Mouse (Mus musculus) cerebellum, adult 18-20 months (tissue): ENCODE results near the gene Eef1a1.

Experiments used
- DNase-seq, 2 experiments: peaks; one replicate each; pipeline ENCODE4 v3.0.0; 2021

Gene Eef1a1

DNA sequence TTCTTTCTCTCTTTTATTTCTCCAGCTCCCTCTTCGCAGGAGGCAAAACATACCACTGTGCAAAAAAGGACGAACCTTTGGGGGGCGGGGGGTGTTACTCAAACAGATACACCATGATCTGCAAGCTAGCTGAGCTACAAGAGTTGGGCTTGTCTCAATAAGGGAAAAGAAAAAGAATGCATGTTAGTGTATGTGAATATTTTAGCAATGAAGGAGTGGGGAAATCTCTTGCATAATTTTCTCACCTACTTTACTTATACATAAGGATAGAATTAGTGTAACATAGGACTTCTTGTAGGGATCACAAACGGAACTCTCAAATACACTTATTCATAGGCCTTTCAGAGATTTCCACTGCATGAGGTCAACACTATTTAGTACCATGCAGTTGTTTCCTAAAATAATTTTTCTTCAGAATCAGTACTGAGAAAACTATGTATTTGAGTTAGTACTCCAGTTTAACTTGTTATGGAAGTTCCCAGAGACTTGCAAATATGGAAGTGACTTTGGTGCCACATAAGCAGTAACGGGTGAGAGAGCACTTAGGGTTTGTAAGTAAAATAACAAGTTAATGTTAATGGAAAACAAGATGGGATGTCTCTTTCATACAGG lies 14.1 kb downstream of the Eef1a1 start:
- DNase-seq, result no peak

DNA sequence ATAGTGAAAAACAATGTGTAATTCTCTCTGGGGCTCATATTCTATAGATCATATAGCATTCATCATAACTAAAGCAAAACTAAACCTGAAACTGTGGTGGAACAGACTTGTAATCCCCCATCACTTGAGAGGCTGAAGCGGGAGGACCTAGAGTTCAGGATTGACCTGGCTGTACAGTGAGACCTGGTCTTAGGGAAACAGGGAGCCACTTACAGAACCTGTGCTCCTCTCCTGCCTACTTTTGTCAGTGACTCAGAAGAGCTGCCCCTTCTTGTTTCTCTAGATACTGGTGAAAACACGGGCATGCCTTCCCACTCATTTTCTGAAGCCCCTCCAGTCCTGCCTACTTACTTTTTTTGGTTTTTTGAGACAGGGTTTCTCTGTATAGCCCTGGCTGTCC lies 14.7 kb downstream of the Eef1a1 start:
- DNase-seq, result no peak

DNA sequence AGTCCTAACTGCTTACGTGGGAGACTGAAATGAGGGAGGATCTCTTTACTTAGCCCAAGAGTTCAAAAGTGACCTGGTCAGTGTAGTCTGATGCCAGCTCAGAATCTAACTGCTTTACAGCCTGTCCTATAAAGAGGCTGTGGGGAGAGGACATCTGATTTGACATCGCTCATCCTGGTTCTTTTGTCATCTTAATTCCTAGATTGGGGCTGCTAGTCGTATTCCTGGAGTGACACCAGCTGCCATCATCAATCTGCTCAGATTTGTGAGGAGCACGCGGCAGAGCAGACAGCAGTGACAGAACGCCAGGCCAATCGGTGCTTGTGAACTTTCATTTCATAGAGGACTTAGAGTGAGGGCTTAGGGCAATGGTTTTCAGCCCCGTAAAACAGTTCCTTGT lies 15.4 kb downstream of the Eef1a1 start:
- no peak for DNase-seq

DNA sequence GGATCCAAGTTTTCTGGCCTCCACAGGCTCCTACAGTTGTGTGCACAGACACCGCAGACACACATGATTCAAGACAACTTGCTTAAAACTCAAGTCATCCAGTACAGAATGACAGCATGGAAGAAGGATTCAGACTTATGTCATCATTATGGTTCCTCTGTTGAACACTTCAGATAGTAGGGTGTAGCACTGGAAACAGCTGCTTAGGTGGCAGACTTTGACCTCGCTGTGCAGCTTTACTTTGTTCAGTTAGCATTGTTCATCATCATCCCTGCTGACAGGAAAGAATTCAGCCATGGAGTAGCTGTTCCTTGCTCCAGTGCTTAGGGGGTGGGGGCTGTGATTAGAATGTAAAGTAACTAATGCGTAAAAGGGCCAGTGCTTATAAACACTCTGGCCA lies 23.2 kb downstream of the Eef1a1 start:
- DNase-seq, result no peak

DNA sequence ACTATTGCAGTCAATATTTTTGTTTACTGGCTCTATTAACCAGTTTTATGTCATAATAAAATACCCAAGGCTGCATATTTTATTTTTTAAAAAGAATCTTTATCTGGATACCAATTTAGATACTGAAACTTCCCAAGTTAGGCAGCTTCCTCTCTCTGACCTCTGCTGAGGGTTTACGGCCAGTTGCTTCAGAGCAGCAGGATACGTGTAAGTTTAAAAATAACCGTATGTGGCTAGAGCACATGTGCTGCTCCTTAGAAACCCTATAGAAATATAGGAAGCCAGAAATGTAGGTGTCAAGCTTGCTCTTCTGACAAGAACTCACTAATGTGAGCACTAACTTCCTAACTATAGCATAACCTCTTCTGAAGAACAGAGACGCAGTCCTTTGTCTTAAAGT lies 25.6 kb downstream of the Eef1a1 start:
- no peak for DNase-seq

DNA sequence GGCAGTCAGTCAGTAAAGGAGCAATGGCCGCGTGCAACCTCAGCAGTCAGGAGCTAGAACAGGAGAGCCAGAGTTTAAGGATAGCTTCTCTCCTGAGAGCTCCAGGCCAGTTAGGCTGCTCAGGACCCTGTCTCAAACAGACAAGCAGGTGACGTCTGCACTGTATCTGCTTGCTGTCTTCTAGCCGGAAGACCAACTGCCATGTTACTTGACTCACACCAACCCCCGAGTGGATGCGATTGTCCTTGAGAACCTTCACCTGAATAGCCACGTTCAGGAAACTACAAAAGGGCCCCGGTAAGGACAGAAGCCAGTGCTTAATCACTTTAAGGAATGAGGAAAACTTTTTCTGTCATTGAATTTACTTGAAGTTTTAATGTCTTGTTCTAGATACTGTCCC lies 31.9 kb downstream of the Eef1a1 start:
- no peak for DNase-seq

DNA sequence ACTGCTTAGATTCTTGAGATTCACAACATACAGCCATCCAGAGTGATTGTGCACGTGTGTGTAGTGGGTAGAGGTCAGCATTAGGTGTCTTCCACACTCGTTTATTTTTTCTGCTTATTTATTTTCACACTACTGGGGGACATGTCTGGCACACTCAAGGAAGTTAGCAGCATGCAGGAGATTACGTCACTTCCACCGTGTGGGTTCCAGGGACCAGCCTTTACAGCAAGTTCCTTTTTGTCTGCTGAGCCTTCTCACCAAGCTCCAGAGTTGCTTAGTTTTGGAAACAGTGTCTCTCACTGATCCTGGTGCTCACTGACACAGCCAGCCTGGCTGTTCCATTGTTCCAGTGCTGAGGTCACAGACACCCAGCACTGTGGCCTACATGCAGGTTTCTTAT lies 37.6 kb downstream of the Eef1a1 start:
- no peak for DNase-seq

DNA sequence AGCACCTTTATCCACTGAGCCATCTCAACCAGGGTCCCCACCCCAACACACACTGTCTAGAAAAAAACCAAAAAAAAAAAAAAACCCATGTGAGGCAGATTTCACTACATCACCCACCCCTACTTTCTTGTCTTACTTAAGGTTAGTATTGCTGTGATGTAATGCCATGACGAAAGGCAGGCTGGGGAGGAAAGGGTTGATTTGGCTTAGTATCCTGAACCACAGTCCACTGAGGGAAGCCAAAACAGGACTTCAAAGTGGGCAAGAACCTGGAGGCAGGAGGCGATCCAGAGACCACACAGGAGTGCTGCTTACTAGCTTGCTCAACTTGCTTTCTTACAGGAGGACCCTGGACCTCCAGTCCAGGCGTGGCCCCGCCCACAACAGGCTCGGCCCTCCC lies 38.5 kb downstream of the Eef1a1 start:
- no peak for DNase-seq

DNA sequence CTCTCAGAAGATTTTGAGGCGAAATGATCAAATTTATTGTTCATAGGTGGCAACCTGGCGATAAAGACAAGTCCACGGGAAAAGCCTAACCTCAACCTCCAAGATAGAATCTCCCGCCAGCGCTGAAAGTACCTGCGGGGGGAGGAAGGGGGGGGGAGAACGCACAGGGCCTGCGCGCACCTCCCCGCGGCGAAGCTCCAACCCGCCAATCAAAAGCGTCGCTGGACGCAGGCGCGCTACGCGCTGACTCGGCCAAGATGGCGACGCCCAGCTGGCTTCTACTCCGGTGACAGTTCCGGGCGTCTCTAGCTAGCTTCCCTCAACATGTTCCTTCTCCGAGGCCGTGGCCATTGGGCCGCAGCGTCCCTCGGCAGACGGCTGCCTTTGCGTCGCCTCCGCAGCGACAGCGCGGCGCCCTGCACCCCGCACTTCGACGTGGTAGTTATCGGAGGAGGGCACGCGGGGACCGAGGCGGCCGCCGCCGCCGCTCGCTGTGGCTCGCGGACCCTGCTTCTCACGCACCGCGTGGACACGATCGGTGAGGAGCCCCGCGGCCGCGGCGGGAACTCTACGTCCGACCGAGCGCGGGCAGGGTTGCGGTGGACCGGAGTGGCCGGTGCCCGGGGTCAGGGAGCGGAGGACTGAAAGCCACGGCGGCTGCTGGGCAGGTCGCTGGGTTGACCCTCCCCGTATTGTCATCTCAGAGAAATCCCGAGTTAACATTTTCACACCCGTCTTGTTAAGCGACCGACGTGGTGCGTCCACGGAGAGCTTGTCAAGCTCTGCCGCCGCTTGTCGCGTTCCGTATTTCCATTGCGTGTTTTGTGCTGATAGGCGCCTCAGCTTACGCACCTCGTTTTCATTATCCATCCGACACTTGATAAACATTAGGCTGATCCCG lies 40.7 kb downstream of the Eef1a1 start, which contains the start of the genes Mto1 and Gm17324:
Mto1 (plus strand) TSS at position 236 of the 901 bp plus-strand sequence.
Gm17324 (minus strand) TSS at position 814 of the 901 bp plus-strand sequence.
- DNase-seq, result peak; percentile 83 to 93

DNA sequence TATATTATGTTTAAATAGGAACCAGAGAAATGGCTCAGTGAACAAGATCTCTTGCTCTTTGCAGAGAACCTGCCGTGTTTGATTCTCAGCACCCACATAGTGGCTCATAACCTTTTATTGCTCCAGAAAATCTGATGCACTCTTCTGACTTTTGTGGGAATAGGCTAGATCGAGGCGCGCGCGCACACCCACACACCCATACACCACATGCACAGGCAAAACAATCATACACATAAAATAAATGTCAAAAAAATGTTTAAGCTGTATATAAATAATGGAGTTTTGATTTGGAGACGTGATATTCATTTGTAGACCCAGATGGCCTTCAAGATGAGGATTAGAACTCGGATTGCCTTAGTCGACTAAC lies 41.4 kb downstream of the Eef1a1 start:
- no peak for DNase-seq

DNA sequence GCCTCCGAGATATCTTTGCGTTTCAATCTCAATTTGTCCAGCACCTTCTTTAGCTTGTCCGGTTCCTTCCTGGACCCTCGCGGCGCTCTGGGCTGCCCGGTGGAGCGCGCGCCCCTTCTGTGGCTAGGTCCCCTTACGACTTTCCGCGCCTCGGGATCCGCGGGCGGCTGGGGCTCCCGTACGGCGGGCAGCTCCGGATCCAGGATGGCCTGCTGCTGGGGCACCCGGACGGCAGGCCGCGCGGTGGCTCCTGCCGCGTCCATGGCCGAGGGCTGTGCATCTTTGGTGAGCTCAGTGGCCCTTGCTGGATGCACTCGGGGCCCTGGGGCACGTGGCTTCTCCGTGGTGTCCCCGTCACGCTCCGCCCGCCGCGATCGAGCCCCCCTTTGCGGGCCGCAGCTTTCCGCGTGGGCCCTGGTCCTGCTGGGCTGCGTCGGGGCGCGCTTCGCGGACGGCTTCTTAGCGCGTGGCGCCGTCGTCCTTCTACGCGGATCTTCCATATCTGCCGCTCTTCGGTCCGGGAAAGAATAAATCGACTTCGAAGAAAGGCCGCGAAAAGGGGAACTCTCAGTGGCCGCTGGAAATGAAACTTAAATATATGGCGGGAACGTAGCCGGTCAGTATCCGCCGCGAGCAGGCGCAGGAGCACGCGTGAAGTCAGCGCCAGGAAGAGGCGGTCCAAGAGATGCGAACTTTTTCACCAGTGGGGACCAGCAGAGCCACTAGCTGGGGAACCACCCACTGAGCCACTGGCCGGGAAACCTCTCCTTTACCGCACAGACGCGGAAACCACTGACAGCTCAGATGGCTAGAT lies 46.2 kb downstream of the Eef1a1 start, which contains the start of gene Cgas:
Cgas (minus strand) TSS at position 659 of the 814 bp plus-strand sequence.
- DNase-seq, result no peak

DNA sequence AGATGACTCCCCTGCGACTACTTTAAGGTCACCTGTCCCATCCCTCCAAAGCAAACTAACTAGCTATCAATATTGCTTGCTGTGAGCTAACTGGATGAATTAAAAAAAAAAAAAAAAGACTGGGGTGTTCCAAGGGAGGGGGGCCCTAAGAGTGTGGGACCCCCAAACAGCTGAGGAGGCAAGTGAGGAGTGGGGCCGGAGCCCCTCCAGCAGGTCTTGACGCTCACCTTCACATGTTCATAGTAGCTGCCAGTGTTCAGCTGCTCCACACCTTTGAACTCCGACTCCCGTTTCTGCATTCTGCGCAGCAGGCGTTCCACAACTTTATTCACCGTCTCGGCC lies 46.7 kb downstream of the Eef1a1 start:
- DNase-seq, result no peak

DNA sequence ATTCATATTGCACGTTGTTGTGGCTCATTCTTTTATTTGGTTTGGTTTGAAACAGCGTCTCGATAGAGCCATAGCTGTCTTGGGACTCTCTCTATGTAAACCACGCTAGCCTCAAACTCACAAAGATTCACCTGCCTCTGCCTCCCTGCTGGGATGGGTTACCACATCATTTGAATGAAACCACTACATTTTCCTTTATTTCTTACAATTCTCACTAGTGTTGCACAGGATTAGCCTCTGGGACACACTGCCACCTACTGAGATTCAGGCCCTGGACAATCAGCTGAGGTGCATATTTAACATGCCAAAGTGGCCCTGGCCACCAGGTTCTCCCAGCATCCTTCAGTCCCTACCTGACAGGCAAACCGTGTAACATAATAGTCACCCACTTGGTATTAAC lies 49.5 kb downstream of the Eef1a1 start:
- DNase-seq, result no peak

DNA sequence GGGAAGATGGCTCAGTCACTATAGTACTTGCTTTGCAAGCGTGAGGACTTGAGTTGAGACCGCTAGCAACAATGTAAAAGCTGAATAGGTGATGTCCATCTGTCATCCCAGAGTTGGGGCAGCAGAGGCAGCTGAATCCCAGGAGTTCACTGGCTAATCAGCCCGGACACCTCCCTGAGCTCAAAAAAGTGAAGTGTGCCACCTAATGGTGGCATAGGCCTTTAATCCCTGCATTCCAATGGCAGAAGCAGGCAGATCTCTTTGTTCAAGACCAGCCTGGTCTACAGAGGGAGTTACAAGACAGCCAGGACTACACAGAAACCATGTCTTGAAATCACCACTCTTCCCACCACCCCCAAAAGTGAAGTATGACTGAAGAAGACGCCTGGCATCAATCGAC lies 56.5 kb downstream of the Eef1a1 start:
- DNase-seq, result no peak

DNA sequence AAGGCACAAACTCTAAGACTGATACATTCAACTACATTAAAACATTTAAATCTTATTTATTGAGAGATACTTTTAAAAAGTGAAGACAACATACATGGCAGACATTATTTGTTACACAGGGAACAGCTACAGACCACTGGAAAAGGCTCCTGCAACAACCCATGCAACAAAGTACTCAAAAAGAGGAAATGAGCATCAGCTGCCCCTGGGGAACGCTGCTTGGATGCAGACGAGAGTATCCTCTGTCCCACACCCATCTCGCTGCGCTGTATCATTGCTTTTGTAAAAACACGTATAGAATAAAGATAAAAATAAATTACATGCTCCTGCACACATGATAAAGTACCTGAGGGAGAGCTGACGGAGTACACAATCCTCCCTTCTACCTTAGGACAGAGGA lies 58.5 kb downstream of the Eef1a1 start:
- no peak for DNase-seq

DNA sequence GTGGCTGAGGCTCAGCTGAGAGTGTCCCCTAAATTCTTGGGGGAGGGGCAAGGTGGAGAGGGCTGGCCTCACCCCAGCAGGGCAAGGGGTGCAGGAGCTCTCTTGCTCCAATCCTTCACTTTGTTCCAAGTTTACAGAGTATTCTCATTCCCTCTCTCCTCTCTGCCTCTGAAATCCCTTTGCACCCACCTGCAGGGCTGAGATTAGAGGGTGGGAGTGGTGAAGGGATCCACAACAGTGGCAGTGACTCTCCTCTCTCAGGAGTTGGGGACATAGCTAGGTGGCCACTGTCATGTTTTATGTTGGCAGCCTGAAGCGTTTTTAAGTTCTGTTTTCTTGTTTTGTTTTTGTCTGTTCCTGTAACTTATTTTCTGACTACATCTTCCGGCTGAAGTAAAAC lies 59.4 kb downstream of the Eef1a1 start:
- DNase-seq, result no peak

DNA sequence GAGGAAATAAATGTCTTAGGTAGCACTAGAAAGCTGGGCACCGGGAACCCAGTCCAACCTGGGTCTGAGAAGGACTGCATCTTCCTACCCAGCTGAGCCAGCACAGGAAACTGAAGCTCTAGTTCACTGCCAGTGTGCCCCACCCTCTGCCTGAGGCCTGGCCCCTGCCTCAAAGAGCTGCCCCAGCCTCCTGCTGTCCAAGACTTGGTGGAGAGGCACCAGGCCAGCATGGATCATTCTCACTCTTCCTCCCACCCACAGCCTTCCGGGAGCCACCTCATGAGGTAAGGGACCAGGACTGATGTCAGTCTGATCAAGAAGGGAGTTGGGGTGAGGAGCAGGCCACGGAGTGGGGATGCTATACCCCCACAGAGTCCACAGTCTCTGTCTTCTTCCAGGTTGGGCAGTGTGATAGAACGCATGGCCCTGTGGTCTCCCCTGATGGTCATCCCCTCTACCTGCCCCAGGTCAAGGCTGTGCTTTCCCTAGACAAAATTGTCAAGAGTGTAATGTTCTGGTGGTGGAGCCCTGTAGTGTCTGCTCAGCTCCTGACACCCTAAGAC lies 60.0 kb downstream of the Eef1a1 start:
- no peak for DNase-seq
